Mouse (Mus musculus) E14TG2a.4 (cell line): ENCODE measurements around the gene Zfp385b.

Source experiments
- H3K27me3 ChIP-seq: 2 replicates; pipeline ENCODE4 v1.6.1; 2014; ENCODE audit warnings: low read length, control low read depth; ENCODE audit not compliant: insufficient read depth
- H3K36me3 ChIP-seq: 2 replicates; pipeline ENCODE4 v1.6.1; 2014; ENCODE audit warnings: low read length, control low read depth; ENCODE audit not compliant: insufficient read depth
- H3K4me1 ChIP-seq: replicated peaks from 2 replicates; pipeline ENCODE4 v1.6.1; 2014; ENCODE audit warnings: low read depth, low read length, control low read depth
- H3K4me3 ChIP-seq: replicated peaks from 2 replicates; pipeline ENCODE4 v1.5.1; 2014; ENCODE audit warnings: mild to moderate bottlenecking, low read length
- H3K9me3 ChIP-seq: 2 replicates; pipeline ENCODE4 v1.6.1; 2014; ENCODE audit warnings: low read length, control low read depth
- CTCF ChIP-seq: conservative IDR thresholded peaks from 2 replicates; pipeline ENCODE4 v1.5.1; 2014; ENCODE audit warnings: low read length
- NANOG ChIP-seq: IDR thresholded peaks from 2 replicates; pipeline ENCODE4 v1.6.1; 2014; ENCODE audit warnings: borderline replicate concordance, low read length, mixed read lengths
- POU5F1 ChIP-seq: IDR thresholded peaks from 2 replicates; pipeline ENCODE4 v1.6.1; 2014; ENCODE audit warnings: low read length, borderline replicate concordance

The Zfp385b gene

DNA sequence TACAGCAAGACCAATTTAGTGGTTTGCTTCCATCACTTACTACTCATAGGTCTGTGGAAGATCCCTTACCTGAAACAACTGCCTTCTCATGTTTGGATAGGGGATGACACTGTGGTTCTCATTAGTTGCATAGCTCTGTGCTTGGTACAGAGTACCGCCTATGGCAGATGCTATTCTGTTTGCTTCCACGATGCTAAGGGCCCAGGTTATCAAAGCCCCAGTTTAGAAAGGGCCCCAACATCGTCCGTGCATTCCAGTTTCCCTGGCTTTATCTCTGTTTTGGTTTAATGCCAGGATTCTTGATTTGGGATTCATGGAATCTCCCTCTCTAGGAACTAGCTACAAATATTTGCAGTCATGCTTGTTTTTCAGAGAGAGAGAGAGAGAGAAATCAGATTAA, 292.6 kb downstream of the Zfp385b start:
- Histone ChIP-seq H3K4me1 (no peaks in the 10 kb centered on the region), H3K36me3 (no peaks in the 10 kb centered on the region), H3K9me3 (no peaks in the 10 kb centered on the region), H3K27me3 (no peaks in the 10 kb centered on the region), H3K4me3 (no peak overlapping the region)
- TF ChIP-seq NANOG (no peak), CTCF (no peak), POU5F1 (no peak)

- no peaks in the 10 kb centered on the region for H3K36me3 ChIP-seq
- H3K4me1 ChIP-seq = no peaks in the 10 kb centered on the region
- no peak overlapping the region for H3K4me3 ChIP-seq
- no peak for TF ChIP-seq POU5F1
- TF ChIP-seq NANOG = no peak
- no peak for TF ChIP-seq CTCF
- H3K27me3 ChIP-seq = no peaks in the 10 kb centered on the region
- no peaks in the 10 kb centered on the region for H3K9me3 ChIP-seq
Measured at GRCm38 (mm10) chr2:77526301-77526700, 293.1 kb downstream of the Zfp385b start.

- TF ChIP-seq NANOG (no peak), CTCF (no peak), POU5F1 (no peak)
Measured at GRCm38 (mm10) chr2:77522223-77522622, 297.2 kb downstream of the Zfp385b start.

GRCm38 (mm10) chr2:77519341-77519740, 300.1 kb downstream of the Zfp385b start:
- peaks cover 16% of the 10 kb centered on the region for H3K4me1 ChIP-seq
- no peaks in the 10 kb centered on the region for H3K27me3 ChIP-seq
- H3K36me3 ChIP-seq = no peaks in the 10 kb centered on the region
- no peaks in the 10 kb centered on the region for H3K9me3 ChIP-seq
- H3K4me3 ChIP-seq = no peak overlapping the region
- no peak for TF ChIP-seq NANOG
- no peak for TF ChIP-seq CTCF
- TF ChIP-seq POU5F1 = no peak

More at GRCm38 (mm10) chr2:77522223-77522622, 297.2 kb downstream of the Zfp385b start:
- Histone ChIP-seq H3K36me3 (no peaks in the 10 kb centered on the region), H3K4me3 (no peak overlapping the region), H3K9me3 (no peaks in the 10 kb centered on the region), H3K27me3 (no peaks in the 10 kb centered on the region), H3K4me1 (peaks cover 11% of the 10 kb centered on the region; the same call in 1 of the 2 replicates)

- no peak for TF ChIP-seq CTCF
- TF ChIP-seq POU5F1 = no peak
- no peak for TF ChIP-seq NANOG
- H3K36me3 ChIP-seq = no peaks in the 10 kb centered on the region
- no peaks in the 10 kb centered on the region for H3K27me3 ChIP-seq
- H3K4me3 ChIP-seq = no peak overlapping the region
- peaks cover 16% of the 10 kb centered on the region for H3K4me1 ChIP-seq
- H3K9me3 ChIP-seq = no peaks in the 10 kb centered on the region
Measured at GRCm38 (mm10) chr2:77518693-77519092, 300.7 kb downstream of the Zfp385b start.

DNA sequence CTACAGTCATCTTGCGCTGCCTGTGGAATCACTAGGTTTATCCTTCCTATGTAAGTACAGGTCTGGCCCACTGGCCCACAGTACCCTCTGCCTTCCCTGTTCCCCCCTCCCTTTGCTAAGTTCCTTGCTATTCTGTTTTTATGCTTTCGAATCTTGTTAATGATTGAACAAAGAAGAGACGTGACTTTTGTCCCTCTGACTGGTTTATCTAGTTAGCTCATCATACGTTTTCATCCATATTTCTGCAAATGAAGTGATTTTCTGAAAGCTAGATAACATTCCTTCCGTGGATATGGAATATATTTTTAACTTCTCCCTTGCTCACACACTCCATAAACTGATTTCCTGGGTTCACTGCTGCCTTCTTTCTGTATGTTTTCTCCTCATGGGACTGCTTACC, 302.8 kb downstream of the Zfp385b start:
- no peak for TF ChIP-seq NANOG
- no peak for TF ChIP-seq POU5F1
- TF ChIP-seq CTCF = no peak

DNA sequence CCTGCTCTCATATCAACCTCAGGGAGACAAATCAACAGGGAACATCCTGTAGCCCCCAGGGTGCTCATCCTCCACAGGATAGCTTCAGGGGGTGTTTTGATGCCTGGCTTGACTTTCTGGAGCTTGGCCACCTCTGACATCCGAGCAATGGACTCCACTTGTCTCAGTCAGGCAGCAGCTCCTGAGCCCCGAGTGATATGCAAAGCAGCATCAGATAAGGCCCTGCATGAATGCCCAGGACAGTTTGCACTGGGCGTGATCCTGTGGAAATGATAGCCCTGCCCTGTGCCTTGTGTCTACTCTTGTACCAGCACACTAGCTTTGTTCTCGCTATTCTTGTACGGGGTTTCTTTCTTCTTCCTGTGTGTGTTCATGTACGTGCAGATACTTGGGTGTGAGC, 303.8 kb downstream of the Zfp385b start:
- Histone ChIP-seq H3K4me3 (no peak overlapping the region), H3K4me1 (peaks cover 16% of the 10 kb centered on the region), H3K36me3 (no peaks in the 10 kb centered on the region), H3K27me3 (no peaks in the 10 kb centered on the region), H3K9me3 (no peaks in the 10 kb centered on the region)
- TF ChIP-seq NANOG (no peak), POU5F1 (no peak), CTCF (no peak)

More for the DNA sequence above, 302.8 kb downstream of the Zfp385b start:
- no peaks in the 10 kb centered on the region for H3K27me3 ChIP-seq
- peaks cover 16% of the 10 kb centered on the region for H3K4me1 ChIP-seq
- H3K9me3 ChIP-seq = no peaks in the 10 kb centered on the region
- no peak overlapping the region for H3K4me3 ChIP-seq
- no peaks in the 10 kb centered on the region for H3K36me3 ChIP-seq

GRCm38 (mm10) chr2:77515011-77515410, 304.4 kb downstream of the Zfp385b start:
- Histone ChIP-seq H3K4me3 (no peak overlapping the region), H3K9me3 (no peaks in the 10 kb centered on the region), H3K27me3 (no peaks in the 10 kb centered on the region), H3K36me3 (no peaks in the 10 kb centered on the region), H3K4me1 (peaks cover 16% of the 10 kb centered on the region)
- TF ChIP-seq CTCF = no peak
- no peak for TF ChIP-seq POU5F1
- no peak for TF ChIP-seq NANOG

GRCm38 (mm10) chr2:77514476-77514875, 305.0 kb downstream of the Zfp385b start:
- H3K27me3 ChIP-seq = no peaks in the 10 kb centered on the region
- H3K9me3 ChIP-seq = no peaks in the 10 kb centered on the region
- H3K4me3 ChIP-seq = no peak overlapping the region
- TF ChIP-seq NANOG (no peak), CTCF (no peak), POU5F1 (no peak)
- no peaks in the 10 kb centered on the region for H3K36me3 ChIP-seq
- H3K4me1 ChIP-seq = peaks cover 16% of the 10 kb centered on the region
